In the genomic region with DNA sequence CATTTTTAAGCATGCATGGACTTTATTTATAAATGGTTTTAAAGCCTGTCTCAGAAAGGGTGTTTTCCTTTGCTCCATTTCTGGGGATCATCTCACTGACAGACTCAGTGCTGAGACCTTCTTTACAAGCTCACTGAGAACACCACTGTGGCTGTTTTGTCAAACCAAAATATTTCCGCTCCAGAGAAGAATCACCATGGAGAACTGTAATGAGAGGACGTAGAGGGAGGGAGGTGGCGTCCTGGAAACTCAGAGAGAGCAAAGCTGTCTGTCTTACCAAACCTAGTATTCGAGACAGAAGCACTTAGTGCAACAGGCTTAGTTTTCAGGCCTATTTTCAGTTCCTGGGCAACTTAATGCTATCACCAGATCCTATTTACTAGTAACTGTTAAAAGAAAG, we compare ENCODE assay signal across 10 mouse cellular contexts.
DNase-seq lines count a peak whose midpoint lies in the region; ATAC-seq lines count a peak whose summit lies in the region.
"Had no signal": no experiment of that assay in that cellular context is flagged by ENCODE, and none has a peak within 500 bp of the region (broad histone marks: within the 10 kb centered on the region; RNA-seq: fewer than 3 reads in every experiment).

No protein-coding gene starts in this region.

- peak; percentile 57 for ATAC-seq in frontal cortex, adult (ENCODE audit: low TSS enrichment)

- no peak for DNase-seq in frontal cortex, postnatal 25 days (ENCODE audit: low spot score in 2 of 2)
- DNase-seq in brain, adult 2 months (ENCODE audit: low read depth, low spot score): peak; percentile 22
- peak; percentile 5 for DNase-seq in embryo, embryonic 9.5 days (ENCODE audit: extremely low spot score)
- peak; percentile 8 to 11 for DNase-seq in layer of hippocampus, adult 8-10 months (ENCODE audit: low spot score in 2 of 2)
- no peak for DNase-seq in testis, postnatal 10 days (ENCODE audit: low spot score)
- DNase-seq in liver: no peak
- DNase-seq in T-cell, adult 2 months (ENCODE audit: low spot score): no peak
- DNase-seq: adrenal gland, postnatal 14 days; kidney, adult 9 months had no signal

Comparison
In these comparisons a context has a peak if more than half of its experiments do, and no peak if none do; other contexts are left out.
1. DNase-seq: peak in brain, adult 2 months (single experiment), embryo, embryonic 9.5 days (single experiment) and layer of hippocampus, adult 8-10 months (2 of 2); none in frontal cortex, postnatal 25 days (0 of 2), testis, postnatal 10 days (single experiment), liver (single experiment) and T-cell, adult 2 months (single experiment).